Mouse (Mus musculus): Measurements from ENCODE around the gene Rnase1. TPM values are rescaled to one million over a fixed set of nuclear protein-coding genes. Genes with fewer than 3 reads are reported as not detected.
A peak's percentile ranks its signal among the peaks of the same experiment; 100 is the strongest.
"Not testable (repeated sequence)": the region's sequence is repeated elsewhere in the genome, so short reads cannot be mapped to it uniquely, and the experiment has no call there.

The Rnase1 gene
- polyA plus RNA-seq, 1 experiment from 2014 or later, result 21.1 TPM

GRCm38 (mm10) chr14:51104366-51104765 is 42.2 kb downstream of the Rnase1 start:
- 66% methylated on average over 2 of the region's 2 CpGs for WGBS
- H3K36me3 ChIP-seq (ENCODE audit: control insufficient read depth, insufficient read depth, low read length), result no peaks in the 10 kb centered on the region
- no peak overlapping the region for H3K4me3 ChIP-seq (ENCODE audit: low read depth, low read length)
- H3K27ac ChIP-seq (replicated peaks), result no peak overlapping the region
- H3K9ac ChIP-seq (ENCODE audit: low read length), result no peak overlapping the region
- TF ChIP-seq CTCF (IDR thresholded peaks at IDR 0.05; ENCODE audit: low read depth) (no peak), EP300 (optimal IDR thresholded peaks at IDR 0.05) (no peak)
- DNase-seq (ENCODE audit: low spot score) (no peak), ATAC-seq (ENCODE audit: low FRiP score, low TSS enrichment) (no peak)
- H3K27me3 ChIP-seq (ENCODE audit: control insufficient read depth, insufficient read depth, low read length), result no peaks in the 10 kb centered on the region
- H3K4me1 ChIP-seq (replicated peaks; ENCODE audit: control insufficient read depth, insufficient read depth), result no peaks in the 10 kb centered on the region
- no peaks in the 10 kb centered on the region for H3K9me3 ChIP-seq (ENCODE audit: control insufficient read depth, low read length)
- no peak overlapping the region for H3K4me2 ChIP-seq (replicated peaks; ENCODE audit: low read depth)

GRCm38 (mm10) chr14:51103217-51103616 is 43.4 kb downstream of the Rnase1 start:
- 50% methylated on average over 3 of the region's 3 CpGs for WGBS
- H3K27me3 ChIP-seq (ENCODE audit: control insufficient read depth, insufficient read depth, low read length), result no peaks in the 10 kb centered on the region
- ATAC-seq (ENCODE audit: low FRiP score, low TSS enrichment) (no peak), DNase-seq (ENCODE audit: low spot score) (peak; percentile 75)
- no peak overlapping the region for H3K27ac ChIP-seq (replicated peaks)
- H3K9me3 ChIP-seq (ENCODE audit: control insufficient read depth, low read length), result no peaks in the 10 kb centered on the region
- no peak for TF ChIP-seq EP300 (optimal IDR thresholded peaks at IDR 0.05)
- peak; percentile 88 for TF ChIP-seq CTCF (IDR thresholded peaks at IDR 0.05; ENCODE audit: low read depth)
- no peak overlapping the region for H3K9ac ChIP-seq (ENCODE audit: low read length)
- H3K4me2 ChIP-seq (replicated peaks; ENCODE audit: low read depth), result no peak overlapping the region
- no peaks in the 10 kb centered on the region for H3K36me3 ChIP-seq (ENCODE audit: control insufficient read depth, insufficient read depth, low read length)
- no peak overlapping the region for H3K4me3 ChIP-seq (ENCODE audit: low read depth, low read length)
- no peaks in the 10 kb centered on the region for H3K4me1 ChIP-seq (replicated peaks; ENCODE audit: control insufficient read depth, insufficient read depth)

GRCm38 (mm10) chr14:51101284-51101683 is 45.3 kb downstream of the Rnase1 start:
- Histone ChIP-seq H3K9me3 (ENCODE audit: control insufficient read depth, low read length) (no peaks in the 10 kb centered on the region), H3K27ac (replicated peaks) (no peak overlapping the region), H3K9ac (ENCODE audit: low read length) (no peak overlapping the region), H3K36me3 (ENCODE audit: control insufficient read depth, insufficient read depth, low read length) (no peaks in the 10 kb centered on the region), H3K4me2 (replicated peaks; ENCODE audit: low read depth) (no peak overlapping the region), H3K4me3 (ENCODE audit: low read depth, low read length) (no peak overlapping the region), H3K4me1 (replicated peaks; ENCODE audit: control insufficient read depth, insufficient read depth) (no peaks in the 10 kb centered on the region), H3K27me3 (ENCODE audit: control insufficient read depth, insufficient read depth, low read length) (no peaks in the 10 kb centered on the region)
- TF ChIP-seq CTCF (IDR thresholded peaks at IDR 0.05; ENCODE audit: low read depth), result no peak
- TF ChIP-seq EP300 (optimal IDR thresholded peaks at IDR 0.05), result no peak
- ATAC-seq (ENCODE audit: low FRiP score, low TSS enrichment), result no peak
- no peak for DNase-seq (ENCODE audit: low spot score)
- 55% methylated on average over 9 of the region's 9 CpGs for WGBS

- WGBS, result 92% methylated on average over 11 of the region's 11 CpGs
- Histone ChIP-seq H3K27ac (replicated peaks) (no peak overlapping the region), H3K4me2 (replicated peaks; ENCODE audit: low read depth) (no peak overlapping the region), H3K4me1 (replicated peaks; ENCODE audit: control insufficient read depth, insufficient read depth) (no peaks in the 10 kb centered on the region), H3K27me3 (ENCODE audit: control insufficient read depth, insufficient read depth, low read length) (no peaks in the 10 kb centered on the region), H3K4me3 (ENCODE audit: low read depth, low read length) (no peak overlapping the region), H3K36me3 (ENCODE audit: control insufficient read depth, insufficient read depth, low read length) (no peaks in the 10 kb centered on the region), H3K9me3 (ENCODE audit: control insufficient read depth, low read length) (no peaks in the 10 kb centered on the region), H3K9ac (ENCODE audit: low read length) (no peak overlapping the region)
- no peak for DNase-seq (ENCODE audit: low spot score)
- TF ChIP-seq EP300 (optimal IDR thresholded peaks at IDR 0.05) (no peak), CTCF (IDR thresholded peaks at IDR 0.05; ENCODE audit: low read depth) (no peak)
- ATAC-seq (ENCODE audit: low FRiP score, low TSS enrichment), result no peak
Observed at GRCm38 (mm10) chr14:51098921-51099320, 47.7 kb downstream of the Rnase1 start.

GRCm38 (mm10) chr14:51098300-51098699 is 48.3 kb downstream of the Rnase1 start:
- H3K4me1 ChIP-seq (replicated peaks; ENCODE audit: control insufficient read depth, insufficient read depth); H3K4me2 ChIP-seq (replicated peaks; ENCODE audit: low read depth): not testable (repeated sequence)
- 5% methylated on average over 1 of the region's 1 CpGs for WGBS

GRCm38 (mm10) chr14:51095736-51096524 is 50.7 kb downstream of the Rnase1 start:
- 17% methylated on average over 9 of the region's 9 CpGs for WGBS
- Histone ChIP-seq H3K36me3 (ENCODE audit: control insufficient read depth, insufficient read depth, low read length) (no peaks in the 10 kb centered on the region), H3K4me1 (replicated peaks; ENCODE audit: control insufficient read depth, insufficient read depth) (no peaks in the 10 kb centered on the region), H3K27me3 (ENCODE audit: control insufficient read depth, insufficient read depth, low read length) (no peaks in the 10 kb centered on the region), H3K4me2 (replicated peaks; ENCODE audit: low read depth) (no peak overlapping the region), H3K9me3 (ENCODE audit: control insufficient read depth, low read length) (no peaks in the 10 kb centered on the region), H3K9ac (ENCODE audit: low read length) (no peak overlapping the region), H3K4me3 (ENCODE audit: low read depth, low read length) (no peak overlapping the region), H3K27ac (replicated peaks) (no peak overlapping the region)
- no peak for TF ChIP-seq EP300 (optimal IDR thresholded peaks at IDR 0.05)
- TF ChIP-seq CTCF (IDR thresholded peaks at IDR 0.05; ENCODE audit: low read depth), result no peak
- DNase-seq (ENCODE audit: low spot score) (peak; percentile 71), ATAC-seq (ENCODE audit: low FRiP score, low TSS enrichment) (peak; percentile 91)

More at GRCm38 (mm10) chr14:51098300-51098699, 48.3 kb downstream of the Rnase1 start:
- DNase-seq (ENCODE audit: low spot score), result peak; percentile 55
- H3K27ac ChIP-seq (replicated peaks); H3K9me3 ChIP-seq (ENCODE audit: control insufficient read depth, low read length); H3K9ac ChIP-seq (ENCODE audit: low read length); H3K4me3 ChIP-seq (ENCODE audit: low read depth, low read length); H3K36me3 ChIP-seq (ENCODE audit: control insufficient read depth, insufficient read depth, low read length); H3K27me3 ChIP-seq (ENCODE audit: control insufficient read depth, insufficient read depth, low read length): not testable (repeated sequence)
- peak; percentile 47 for ATAC-seq (ENCODE audit: low FRiP score, low TSS enrichment)
- peak; percentile 76 for TF ChIP-seq CTCF (IDR thresholded peaks at IDR 0.05; ENCODE audit: low read depth)

Other genes with a start within 250 kb of the Rnase1 start
- gene Klhl33, start 249.3 kb downstream of the Rnase1 start, polyA plus RNA-seq (2015; fragmentation: Nextera tagmentation; extraction: Ambion mirVana), result 0.31 and 0.33 TPM in 2 replicates
- 69.4 and 71.7 TPM in 2 replicates for gene Osgep, start 221.9 kb downstream of the Rnase1 start, polyA plus RNA-seq (2015; fragmentation: Nextera tagmentation; extraction: Ambion mirVana)
- 92.1 and 100.0 TPM in 2 replicates for gene Apex1, start 221.8 kb downstream of the Rnase1 start, polyA plus RNA-seq (2015; fragmentation: Nextera tagmentation; extraction: Ambion mirVana)
- gene Pip4p1, start 215.9 kb downstream of the Rnase1 start, polyA plus RNA-seq (2015; fragmentation: Nextera tagmentation; extraction: Ambion mirVana), result 38.3 and 42.7 TPM in 2 replicates
- 44.7 and 48.6 TPM in 2 replicates for gene Pnp, start 215.7 kb downstream of the Rnase1 start, polyA plus RNA-seq (2015; fragmentation: Nextera tagmentation; extraction: Ambion mirVana)
- not detected in 2 replicates for gene Gm49342, start 202.3 kb downstream of the Rnase1 start, polyA plus RNA-seq (2015; fragmentation: Nextera tagmentation; extraction: Ambion mirVana)
- 0.33 and 0.40 TPM in 2 replicates for gene Pnp2, start 190.8 kb downstream of the Rnase1 start, polyA plus RNA-seq (2015; fragmentation: Nextera tagmentation; extraction: Ambion mirVana)
- gene Rnase10, start 139.0 kb downstream of the Rnase1 start, polyA plus RNA-seq (2015; fragmentation: Nextera tagmentation; extraction: Ambion mirVana), result 0.11 and 0.23 TPM in 2 replicates
- not detected in 2 replicates for gene Rnase9, start 104.9 kb downstream of the Rnase1 start, polyA plus RNA-seq (2015; fragmentation: Nextera tagmentation; extraction: Ambion mirVana)
- gene Rnase11, start 96.6 kb downstream of the Rnase1 start, polyA plus RNA-seq (2015; fragmentation: Nextera tagmentation; extraction: Ambion mirVana), result not detected in 2 replicates
- gene Rnase12, start 89.1 kb downstream of the Rnase1 start, polyA plus RNA-seq (2015; fragmentation: Nextera tagmentation; extraction: Ambion mirVana), result 0.52 and 0.57 TPM in 2 replicates
- not detected in 2 replicates for gene Olfr750, start 72.3 kb downstream of the Rnase1 start, polyA plus RNA-seq (2015; fragmentation: Nextera tagmentation; extraction: Ambion mirVana)
- 152 and 157 TPM in 2 replicates for gene Rnase4, start 55.7 kb downstream of the Rnase1 start, polyA plus RNA-seq (2015; fragmentation: Nextera tagmentation; extraction: Ambion mirVana)
- 27.7 and 29.5 TPM in 2 replicates for gene Ang, start 55.6 kb downstream of the Rnase1 start, polyA plus RNA-seq (2015; fragmentation: Nextera tagmentation; extraction: Ambion mirVana)
- gene Eddm3b, start 32.4 kb downstream of the Rnase1 start, polyA plus RNA-seq (2015; fragmentation: Nextera tagmentation; extraction: Ambion mirVana), result not detected in 2 replicates
- 1.2 and 1.3 TPM in 2 replicates for gene Rnase6, start 22.9 kb downstream of the Rnase1 start, polyA plus RNA-seq (2015; fragmentation: Nextera tagmentation; extraction: Ambion mirVana)
- gene Rnase2b, start 15.5 kb upstream of the Rnase1 start, polyA plus RNA-seq (2015; fragmentation: Nextera tagmentation; extraction: Ambion mirVana), result 0.31 and 0.39 TPM in 2 replicates
- 0.46 and 0.76 TPM in 2 replicates for gene Ang2, start 52.4 kb upstream of the Rnase1 start, polyA plus RNA-seq (2015; fragmentation: Nextera tagmentation; extraction: Ambion mirVana)
- gene Ear14, start 56.6 kb upstream of the Rnase1 start, polyA plus RNA-seq (2015; fragmentation: Nextera tagmentation; extraction: Ambion mirVana), result not detected in 2 replicates
- gene Rnase2a, start 109.3 kb upstream of the Rnase1 start, polyA plus RNA-seq (2015; fragmentation: Nextera tagmentation; extraction: Ambion mirVana), result not detected in 2 replicates
- not detected in 2 replicates for gene Gm7247, start 215.0 kb upstream of the Rnase1 start, polyA plus RNA-seq (2015; fragmentation: Nextera tagmentation; extraction: Ambion mirVana)